Mouse (Mus musculus) stomach, postnatal 0 days (tissue): ENCODE results near the gene Nr4a1.

Experiments used
- CTCF ChIP-seq: IDR thresholded peaks from 2 replicates; pipeline ENCODE4 v1.5.1; 2016; ENCODE audit warnings: antibody characterized with exemption, low read depth, mild to moderate bottlenecking, moderate library complexity
- EP300 ChIP-seq: optimal IDR thresholded peaks from 2 replicates; pipeline ENCODE3; 2016; ENCODE audit warnings: antibody characterized with exemption

DNA sequence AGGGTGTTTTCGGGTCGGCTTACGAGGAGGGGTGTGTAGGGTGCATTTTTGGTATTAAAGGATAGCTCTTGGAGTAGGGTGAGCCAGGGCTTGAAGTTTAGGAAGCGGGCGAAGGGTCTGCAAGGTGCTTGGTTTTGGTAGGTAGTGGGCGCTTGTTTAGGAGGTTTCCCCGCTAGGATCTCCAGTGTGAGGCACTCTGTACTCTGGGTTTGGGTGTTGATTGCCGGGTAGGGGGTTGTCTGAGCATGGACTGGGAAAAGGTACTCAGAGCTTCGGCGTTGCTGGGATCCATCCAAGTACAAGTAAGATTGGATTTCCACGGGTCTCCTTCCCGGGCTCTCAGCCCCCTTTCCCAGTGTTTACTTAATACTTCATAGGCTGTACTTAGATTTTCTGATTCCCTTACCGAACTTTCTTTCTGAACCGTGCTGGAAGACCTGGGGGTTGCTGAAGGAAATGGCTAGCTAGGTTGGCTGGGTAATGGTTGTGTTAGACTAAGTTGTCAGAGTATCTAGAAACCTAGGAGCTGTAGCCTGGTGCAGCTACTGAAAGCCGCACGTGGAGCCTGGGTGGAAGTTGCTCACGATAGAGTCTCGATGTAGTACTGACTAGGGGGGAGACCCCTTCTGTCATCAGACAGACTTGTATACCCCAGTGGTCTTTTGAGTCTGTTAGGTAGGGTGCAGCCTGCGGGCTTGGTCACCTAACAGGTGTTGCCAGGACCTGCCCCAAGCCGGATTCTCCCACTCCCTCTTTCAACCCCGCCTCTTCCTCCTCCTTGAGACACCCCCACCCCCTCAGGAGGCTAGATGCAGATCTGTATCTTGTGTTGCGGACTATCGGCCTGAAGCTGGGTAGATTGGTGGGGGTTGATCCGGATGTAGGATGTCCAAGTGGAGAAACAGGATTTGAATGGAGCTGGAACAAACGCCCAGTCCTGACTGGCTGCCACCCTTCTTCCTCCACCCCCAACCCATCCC lies 13.3 kb downstream of the Nr4a1 start:
- TF ChIP-seq CTCF (no peak), EP300 (no peak)
